Mouse (Mus musculus) limb, embryonic 14.5 days (tissue): ENCODE results near the gene Dolpp1. TPM values are rescaled to one million over a fixed set of nuclear protein-coding genes. Genes with fewer than 3 reads are reported as not detected.

Source experiments
- ATAC-seq: fragments of 200-750 bp; cut with Nextera tagmentation; 2 replicates; pipeline ENCODE4 v1.8.0; 2017; ENCODE audit warnings: low read depth, moderate number of reproducible peaks, moderate TSS enrichment; ENCODE audit not compliant: low FRiP score
- DNase-seq: peaks from one replicate; pipeline ENCODE4 v3.0.0-alpha.2; 2015; ENCODE audit warnings: low spot score
- H3K27ac ChIP-seq: fragments of 300-500 bp; sonication (generic); replicated peaks from 2 replicates; pipeline ENCODE4 v1.5.1; 2014; ENCODE audit warnings: low read depth, mild to moderate bottlenecking, low read length, moderate library complexity, mixed read lengths
- H3K27me3 ChIP-seq: fragments of 300-500 bp; sonication (generic); 2 replicates; pipeline ENCODE4 v1.6.1; 2014; ENCODE audit warnings: low read length, mixed read lengths; ENCODE audit not compliant: control insufficient read depth, insufficient read depth
- H3K36me3 ChIP-seq: fragments of 300-500 bp; sonication (generic); 2 replicates; pipeline ENCODE4 v1.6.1; 2014; ENCODE audit warnings: mild to moderate bottlenecking, low read length, moderate library complexity, mixed read lengths; ENCODE audit not compliant: control insufficient read depth, insufficient read depth
- H3K4me1 ChIP-seq: fragments of 300-500 bp; sonication (generic); 2 replicates; pipeline ENCODE4 v1.6.1; 2014; ENCODE audit warnings: antibody characterized with exemption, low read length, mixed read lengths; ENCODE audit not compliant: control insufficient read depth, insufficient read depth
- H3K4me2 ChIP-seq: fragments of 300-500 bp; sonication (generic); replicated peaks from 2 replicates; pipeline ENCODE4 v1.6.1; 2014; ENCODE audit warnings: low read depth, mild to moderate bottlenecking, low read length, moderate library complexity; ENCODE audit not compliant: severe bottlenecking
- H3K4me3 ChIP-seq: fragments of 300-500 bp; sonication (generic); replicated peaks from 2 replicates; pipeline ENCODE4 v1.5.1; 2014; ENCODE audit warnings: low read length
- H3K9ac ChIP-seq: fragments of 300-500 bp; sonication (generic); 2 replicates; pipeline ENCODE4 v1.6.1; 2014; ENCODE audit warnings: mild to moderate bottlenecking, low read depth, low read length, moderate library complexity; ENCODE audit not compliant: severe bottlenecking
- H3K9me3 ChIP-seq: fragments of 300-500 bp; sonication (generic); 2 replicates; pipeline ENCODE4 v1.6.1; 2016; ENCODE audit warnings: low read length; ENCODE audit not compliant: control insufficient read depth
- POLR2A ChIP-seq: fragments of 200-500 bp; IDR thresholded peaks from 2 replicates; pipeline ENCODE4 v1.8.0; 2012; ENCODE audit warnings: inconsistent platforms, mild to moderate bottlenecking, moderate library complexity, borderline replicate concordance; ENCODE audit not compliant: insufficient read depth, insufficient read length; ENCODE audit errors: extremely low read depth
- whole genome bisulfite sequencing: fragments of 180-500 bp; shearing (Covaris S2); extraction: QIAGEN DNeasy Blood & Tissue Kit; methylation state at CpG from one replicate; pipeline ENCODE4 v1.1.7; 2014; 5-methylcytosine and 5-hydroxymethylcytosine counted together
- polyA plus RNA-seq, 2 experiments: library from polyadenylated mRNA; depleted of rRNA in 1 of 2; stranded (reverse) in 1 of 2; unstranded in 1 of 2; fragments of >200 nt; fragmentation: Nextera tagmentation in 1 of 2; extraction: Ambion mirVana in 1 of 2; gene quantifications; 2 replicates each; pipeline versions ENCODE4 v1.2.1 to v1.2.3; 2012 to 2014

Gene Dolpp1
- polyA plus RNA-seq, 2 experiments, result 31.8 to 49.8 TPM

DNA sequence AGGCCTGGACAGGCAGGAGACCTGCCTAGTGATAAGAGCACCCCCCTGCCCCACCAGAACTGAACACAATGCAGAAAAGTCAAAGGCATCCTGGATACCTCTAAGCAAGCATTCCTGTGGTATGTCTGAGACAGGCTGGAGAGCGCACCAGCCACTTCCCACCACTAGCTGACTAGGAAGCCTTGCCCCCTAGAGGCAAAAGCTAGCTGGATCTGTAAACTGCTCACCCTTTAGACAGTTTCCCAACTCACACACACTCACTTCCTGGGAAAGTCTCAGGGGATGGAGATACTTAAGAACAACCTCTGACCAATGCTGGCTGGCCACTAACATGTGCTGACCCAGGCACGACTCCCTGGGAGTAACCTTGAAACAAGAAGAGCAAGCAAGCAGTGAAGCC lies 40.9 kb upstream of the Dolpp1 start:
- DNase-seq (peak; percentile 12), ATAC-seq (no peak)
- no peaks in the 10 kb centered on the region for H3K9me3 ChIP-seq
- no peaks in the 10 kb centered on the region for H3K4me1 ChIP-seq
- no peak overlapping the region for H3K9ac ChIP-seq
- WGBS, result 85% methylated on average over 2 of the region's 2 CpGs
- no peak overlapping the region for H3K4me2 ChIP-seq
- TF ChIP-seq POLR2A, result no peak
- no peaks in the 10 kb centered on the region for H3K27me3 ChIP-seq
- peaks cover 73% of the 10 kb centered on the region for H3K36me3 ChIP-seq
- H3K4me3 ChIP-seq, result no peak overlapping the region
- H3K27ac ChIP-seq, result no peak overlapping the region

DNA sequence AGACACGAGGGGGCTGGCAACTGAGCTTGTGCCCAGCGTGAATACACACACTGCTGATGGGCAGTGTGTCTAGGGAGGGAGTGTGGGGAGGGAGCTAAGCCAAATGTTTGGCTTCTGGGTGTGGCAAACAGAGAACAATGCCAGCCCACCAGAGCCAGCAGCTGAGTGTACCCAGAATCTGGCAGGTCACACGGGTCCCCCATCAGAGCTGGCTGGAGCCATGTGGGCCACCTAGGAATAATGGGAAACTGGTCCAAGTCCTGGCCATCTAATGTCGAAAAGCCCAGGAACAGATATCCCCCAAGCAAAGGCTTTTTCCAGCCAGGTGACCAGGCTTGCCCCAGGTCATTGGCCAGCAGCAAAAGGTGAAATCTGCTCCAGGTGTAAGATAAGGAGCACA lies 36.2 kb upstream of the Dolpp1 start:
- 63% methylated on average over 4 of the region's 4 CpGs for WGBS
- H3K27ac ChIP-seq, result no peak overlapping the region
- peaks cover 29% of the 10 kb centered on the region for H3K36me3 ChIP-seq
- no peak overlapping the region for H3K9ac ChIP-seq
- H3K27me3 ChIP-seq, result no peaks in the 10 kb centered on the region
- H3K4me2 ChIP-seq, result no peak overlapping the region
- DNase-seq, result no peak
- no peak for TF ChIP-seq POLR2A
- H3K9me3 ChIP-seq, result no peaks in the 10 kb centered on the region
- no peak overlapping the region for H3K4me3 ChIP-seq
- no peak for ATAC-seq
- H3K4me1 ChIP-seq, result peaks cover 10% of the 10 kb centered on the region

DNA sequence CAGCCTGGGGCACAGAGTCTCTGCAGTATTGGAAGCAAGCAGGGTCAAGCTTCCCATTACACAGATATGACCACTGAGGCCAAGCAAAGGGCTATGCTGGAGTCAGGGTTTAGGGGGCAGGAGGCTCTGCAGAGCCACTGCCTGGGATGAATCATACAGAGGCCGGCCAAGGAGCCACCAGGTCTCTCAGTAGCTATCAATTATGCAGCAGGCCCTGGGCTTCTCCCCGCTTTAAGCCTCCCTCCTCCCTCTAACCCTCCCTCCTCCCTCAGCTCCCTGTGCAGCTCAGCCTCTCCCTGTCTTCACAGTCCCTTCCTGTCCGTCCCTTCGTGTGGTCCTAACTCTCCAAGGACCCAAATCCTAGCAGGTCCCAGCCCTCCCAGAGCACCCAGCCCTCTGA lies 35.8 kb upstream of the Dolpp1 start:
- no peak for ATAC-seq
- H3K27ac ChIP-seq, result no peak overlapping the region
- no peak for TF ChIP-seq POLR2A
- no peak for DNase-seq
- H3K9ac ChIP-seq, result no peak overlapping the region
- peaks cover 10% of the 10 kb centered on the region for H3K4me1 ChIP-seq
- H3K4me2 ChIP-seq, result no peak overlapping the region
- H3K9me3 ChIP-seq, result no peaks in the 10 kb centered on the region
- peaks cover 29% of the 10 kb centered on the region for H3K36me3 ChIP-seq
- no peaks in the 10 kb centered on the region for H3K27me3 ChIP-seq
- H3K4me3 ChIP-seq, result no peak overlapping the region
- WGBS, result 48% methylated on average over 4 of the region's 4 CpGs

DNA sequence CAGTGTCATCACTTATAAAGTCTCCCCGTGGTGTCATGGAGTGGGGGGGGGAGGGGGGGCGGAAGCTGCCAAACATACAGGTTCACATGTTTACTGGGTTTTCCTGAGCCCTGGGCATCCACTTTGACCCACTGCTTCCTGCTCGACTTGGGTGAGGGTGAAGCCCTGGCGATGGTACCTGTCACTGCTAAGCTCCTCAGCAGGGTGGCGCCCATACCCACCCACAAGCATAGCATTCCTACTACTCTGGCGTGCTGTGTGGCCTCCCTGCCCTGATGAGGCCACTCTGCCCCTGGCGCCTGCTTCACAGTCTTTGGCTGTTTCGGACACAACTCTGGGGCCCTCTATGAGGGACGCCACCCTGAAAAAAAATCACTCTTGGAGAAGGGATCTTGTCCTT lies 35.1 kb upstream of the Dolpp1 start:
- DNase-seq, result no peak
- Histone ChIP-seq H3K4me1 (peaks cover 10% of the 10 kb centered on the region), H3K36me3 (peaks cover 29% of the 10 kb centered on the region), H3K4me2 (no peak overlapping the region), H3K9me3 (no peaks in the 10 kb centered on the region), H3K27ac (no peak overlapping the region), H3K4me3 (no peak overlapping the region), H3K27me3 (no peaks in the 10 kb centered on the region), H3K9ac (no peak overlapping the region)
- no peak for ATAC-seq
- no peak for TF ChIP-seq POLR2A
- WGBS, result 72% methylated on average over 9 of the region's 9 CpGs

DNA sequence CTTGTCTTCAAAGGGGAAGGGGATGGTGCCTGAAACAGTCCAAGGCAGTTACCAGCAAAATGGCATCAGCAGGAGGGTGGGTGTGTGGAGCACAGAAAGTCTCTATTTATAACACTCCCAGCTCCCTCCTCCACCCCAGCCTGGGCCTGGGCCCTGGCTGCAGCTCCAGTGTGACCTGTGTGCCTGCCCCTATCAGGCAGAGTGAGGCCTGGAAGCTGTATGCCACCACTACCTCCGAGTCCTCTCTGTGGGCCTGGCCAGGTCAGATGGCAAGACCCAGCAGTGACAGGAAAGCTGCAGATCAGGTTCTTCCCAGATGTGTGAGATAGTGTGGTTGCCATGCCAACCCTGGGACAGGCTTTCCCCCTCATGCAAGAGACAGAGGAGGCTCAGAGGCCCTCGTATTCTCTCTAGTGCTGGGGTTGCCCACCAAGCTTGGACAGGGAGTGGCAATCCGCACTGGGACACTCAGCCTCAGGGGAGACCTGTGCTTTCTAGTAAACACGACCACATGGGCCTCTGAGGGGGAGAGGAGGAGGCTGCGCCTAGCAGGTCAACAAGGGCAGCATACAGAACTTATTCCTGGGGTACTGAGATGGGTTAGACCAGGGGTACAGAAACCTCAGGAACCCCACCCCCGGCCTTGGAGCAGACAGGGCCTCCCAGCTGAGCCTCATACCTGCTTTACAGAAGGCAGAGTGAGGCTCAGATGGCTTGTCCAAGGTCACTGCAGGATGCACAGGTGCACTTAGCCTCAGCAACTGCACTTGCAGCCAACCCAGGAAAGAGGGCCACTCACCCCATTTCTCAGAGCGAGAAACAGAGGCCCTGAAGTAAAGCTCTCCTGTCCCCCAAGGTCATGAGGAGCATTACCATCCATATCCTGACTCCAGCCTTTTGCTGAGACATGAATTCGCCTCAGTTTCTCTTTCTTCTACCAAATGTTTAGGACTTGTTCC lies 34.2 kb upstream of the Dolpp1 start:
- H3K4me1 ChIP-seq, result peaks cover 10% of the 10 kb centered on the region
- H3K4me3 ChIP-seq, result peak overlapping the region; percentile 75
- peak overlapping the region; percentile 77; the same call in 1 of the 2 replicates for H3K9ac ChIP-seq
- H3K9me3 ChIP-seq, result no peaks in the 10 kb centered on the region
- H3K27ac ChIP-seq, result no peak overlapping the region
- H3K27me3 ChIP-seq, result no peaks in the 10 kb centered on the region
- TF ChIP-seq POLR2A, result no peak
- no peak for ATAC-seq
- H3K36me3 ChIP-seq, result peaks cover 22% of the 10 kb centered on the region
- peak overlapping the region; percentile 90 for H3K4me2 ChIP-seq
- no peak for DNase-seq
- 46% methylated on average over 8 of the region's 8 CpGs for WGBS
